Mouse (Mus musculus): ENCODE measurements around the gene Ssh3. TPM values are rescaled to one million over a fixed set of nuclear protein-coding genes. Genes with fewer than 3 reads are reported as not detected.
A peak's percentile ranks its signal among the peaks of the same experiment; 100 is the strongest.

Gene Ssh3
- polyA plus RNA-seq, 1 experiment from 2014 or later, result 21.2 TPM

- H3K9ac ChIP-seq (ENCODE audit: low read depth, low read length), result no peak overlapping the region
- H3K4me1 ChIP-seq (ENCODE audit: control insufficient read depth, insufficient read depth, low read depth, low read length), result peaks cover 35% of the 10 kb centered on the region
- no peak overlapping the region for H3K4me2 ChIP-seq (ENCODE audit: low read length)
- H3K36me3 ChIP-seq (ENCODE audit: control insufficient read depth, insufficient read depth, low read length), result no peaks in the 10 kb centered on the region
- no peak for ATAC-seq
- no peak overlapping the region for H3K4me3 ChIP-seq (ENCODE audit: low read length)
- H3K27me3 ChIP-seq (replicated peaks; ENCODE audit: control insufficient read depth, insufficient read depth, low read length), result no peaks in the 10 kb centered on the region
- no peaks in the 10 kb centered on the region for H3K9me3 ChIP-seq (ENCODE audit: control insufficient read depth, low read length)
- no peak overlapping the region for H3K27ac ChIP-seq (ENCODE audit: low read depth, low read length)
- WGBS, result 90% methylated on average over 17 of the region's 17 CpGs
These were observed 29.5 kb upstream of the Ssh3 start for GRCm38 (mm10) chr19:4298322-4299121.

GRCm38 (mm10) chr19:4297851-4298250, 28.9 kb upstream of the Ssh3 start:
- Histone ChIP-seq H3K4me3 (ENCODE audit: low read length) (no peak overlapping the region), H3K9me3 (ENCODE audit: control insufficient read depth, low read length) (no peaks in the 10 kb centered on the region), H3K27ac (ENCODE audit: low read depth, low read length) (no peak overlapping the region), H3K4me1 (ENCODE audit: control insufficient read depth, insufficient read depth, low read depth, low read length) (peaks cover 29% of the 10 kb centered on the region), H3K9ac (ENCODE audit: low read depth, low read length) (no peak overlapping the region), H3K36me3 (ENCODE audit: control insufficient read depth, insufficient read depth, low read length) (0 out of 2 replicates have a peak, but pooled peaks cover 2% of the 10 kb centered on the region), H3K4me2 (ENCODE audit: low read length) (no peak overlapping the region), H3K27me3 (replicated peaks; ENCODE audit: control insufficient read depth, insufficient read depth, low read length) (no peaks in the 10 kb centered on the region)
- WGBS, result 86% methylated on average over 5 of the region's 5 CpGs
- no peak for ATAC-seq

GRCm38 (mm10) chr19:4296611-4297010, 27.6 kb upstream of the Ssh3 start:
- Histone ChIP-seq H3K4me3 (ENCODE audit: low read length) (no peak overlapping the region), H3K4me2 (ENCODE audit: low read length) (no peak overlapping the region), H3K4me1 (ENCODE audit: control insufficient read depth, insufficient read depth, low read depth, low read length) (peaks cover 16% of the 10 kb centered on the region), H3K9ac (ENCODE audit: low read depth, low read length) (no peak overlapping the region), H3K27ac (ENCODE audit: low read depth, low read length) (no peak overlapping the region), H3K9me3 (ENCODE audit: control insufficient read depth, low read length) (no peaks in the 10 kb centered on the region), H3K27me3 (replicated peaks; ENCODE audit: control insufficient read depth, insufficient read depth, low read length) (no peaks in the 10 kb centered on the region), H3K36me3 (ENCODE audit: control insufficient read depth, insufficient read depth, low read length) (peaks cover 14% of the 10 kb centered on the region)
- ATAC-seq, result no peak
- 93% methylated on average over 2 of the region's 2 CpGs for WGBS

GRCm38 (mm10) chr19:4295391-4295790, 26.4 kb upstream of the Ssh3 start:
- ATAC-seq, result no peak
- H3K4me1 ChIP-seq (ENCODE audit: control insufficient read depth, insufficient read depth, low read depth, low read length), result peaks cover 5% of the 10 kb centered on the region
- peaks cover 25% of the 10 kb centered on the region for H3K36me3 ChIP-seq (ENCODE audit: control insufficient read depth, insufficient read depth, low read length)
- H3K27ac ChIP-seq (ENCODE audit: low read depth, low read length), result no peak overlapping the region
- H3K27me3 ChIP-seq (replicated peaks; ENCODE audit: control insufficient read depth, insufficient read depth, low read length), result no peaks in the 10 kb centered on the region
- no peaks in the 10 kb centered on the region for H3K9me3 ChIP-seq (ENCODE audit: control insufficient read depth, low read length)
- 95% methylated on average over 4 of the region's 4 CpGs for WGBS
- H3K4me2 ChIP-seq (ENCODE audit: low read length), result no peak overlapping the region
- no peak overlapping the region for H3K4me3 ChIP-seq (ENCODE audit: low read length)
- no peak overlapping the region for H3K9ac ChIP-seq (ENCODE audit: low read depth, low read length)

GRCm38 (mm10) chr19:4294381-4295097, 25.6 kb upstream of the Ssh3 start:
- ATAC-seq, result no peak

GRCm38 (mm10) chr19:4291161-4291560, 22.2 kb upstream of the Ssh3 start:
- 85% methylated on average over 11 of the region's 11 CpGs for WGBS
- no peaks in the 10 kb centered on the region for H3K9me3 ChIP-seq (ENCODE audit: control insufficient read depth, low read length)
- H3K9ac ChIP-seq (ENCODE audit: low read depth, low read length), result no peak overlapping the region
- H3K4me1 ChIP-seq (ENCODE audit: control insufficient read depth, insufficient read depth, low read depth, low read length), result no peaks in the 10 kb centered on the region
- peaks cover 57% of the 10 kb centered on the region for H3K36me3 ChIP-seq (ENCODE audit: control insufficient read depth, insufficient read depth, low read length)
- no peak overlapping the region for H3K4me2 ChIP-seq (ENCODE audit: low read length)
- no peaks in the 10 kb centered on the region for H3K27me3 ChIP-seq (replicated peaks; ENCODE audit: control insufficient read depth, insufficient read depth, low read length)
- H3K4me3 ChIP-seq (ENCODE audit: low read length), result no peak overlapping the region
- no peak overlapping the region for H3K27ac ChIP-seq (ENCODE audit: low read depth, low read length)
- no peak for ATAC-seq

More at GRCm38 (mm10) chr19:4294381-4295097, 25.6 kb upstream of the Ssh3 start:
- Histone ChIP-seq H3K4me3 (ENCODE audit: low read length) (no peak overlapping the region), H3K9ac (ENCODE audit: low read depth, low read length) (no peak overlapping the region), H3K9me3 (ENCODE audit: control insufficient read depth, low read length) (no peaks in the 10 kb centered on the region), H3K27me3 (replicated peaks; ENCODE audit: control insufficient read depth, insufficient read depth, low read length) (no peaks in the 10 kb centered on the region), H3K36me3 (ENCODE audit: control insufficient read depth, insufficient read depth, low read length) (peaks cover 34% of the 10 kb centered on the region), H3K4me2 (ENCODE audit: low read length) (no peak overlapping the region), H3K4me1 (ENCODE audit: control insufficient read depth, insufficient read depth, low read depth, low read length) (no peaks in the 10 kb centered on the region), H3K27ac (ENCODE audit: low read depth, low read length) (no peak overlapping the region)
- WGBS, result 69% methylated on average over 14 of the region's 14 CpGs

GRCm38 (mm10) chr19:4290749-4291148, 21.8 kb upstream of the Ssh3 start:
- no peaks in the 10 kb centered on the region for H3K9me3 ChIP-seq (ENCODE audit: control insufficient read depth, low read length)
- no peak for ATAC-seq
- no peak overlapping the region for H3K27ac ChIP-seq (ENCODE audit: low read depth, low read length)
- H3K36me3 ChIP-seq (ENCODE audit: control insufficient read depth, insufficient read depth, low read length), result peaks cover 62% of the 10 kb centered on the region
- no peaks in the 10 kb centered on the region for H3K27me3 ChIP-seq (replicated peaks; ENCODE audit: control insufficient read depth, insufficient read depth, low read length)
- no peak overlapping the region for H3K4me2 ChIP-seq (ENCODE audit: low read length)
- H3K4me3 ChIP-seq (ENCODE audit: low read length), result no peak overlapping the region
- H3K4me1 ChIP-seq (ENCODE audit: control insufficient read depth, insufficient read depth, low read depth, low read length), result no peaks in the 10 kb centered on the region
- 65% methylated on average over 15 of the region's 15 CpGs for WGBS
- no peak overlapping the region for H3K9ac ChIP-seq (ENCODE audit: low read depth, low read length)

- peak overlapping the region; percentile 75 for H3K4me2 ChIP-seq (ENCODE audit: low read length)
- no peak for ATAC-seq
- WGBS, result 47% methylated on average over 7 of the region's 7 CpGs
- H3K9me3 ChIP-seq (ENCODE audit: control insufficient read depth, low read length), result peaks cover 2% of the 10 kb centered on the region
- peak overlapping the region; percentile 91 for H3K9ac ChIP-seq (ENCODE audit: low read depth, low read length)
- no peaks in the 10 kb centered on the region for H3K27me3 ChIP-seq (replicated peaks; ENCODE audit: control insufficient read depth, insufficient read depth, low read length)
- peak overlapping the region; percentile 85 for H3K27ac ChIP-seq (ENCODE audit: low read depth, low read length)
- peaks cover 33% of the 10 kb centered on the region for H3K36me3 ChIP-seq (ENCODE audit: control insufficient read depth, insufficient read depth, low read length)
- H3K4me3 ChIP-seq (ENCODE audit: low read length), result peak overlapping the region; percentile 72
- peaks cover 17% of the 10 kb centered on the region for H3K4me1 ChIP-seq (ENCODE audit: control insufficient read depth, insufficient read depth, low read depth, low read length)
These were observed 14.7 kb upstream of the Ssh3 start for GRCm38 (mm10) chr19:4283653-4284052.

- Histone ChIP-seq H3K4me2 (ENCODE audit: low read length) (peak within 1 kb of the TSS; percentile 75), H3K4me3 (ENCODE audit: low read length) (peak within 1 kb of the TSS; percentile 72), H3K9ac (ENCODE audit: low read depth, low read length) (peak within 1 kb of the TSS; percentile 91), H3K27me3 (replicated peaks; ENCODE audit: control insufficient read depth, insufficient read depth, low read length) (no peaks in the 10 kb centered on the region), H3K4me1 (ENCODE audit: control insufficient read depth, insufficient read depth, low read depth, low read length) (peaks cover 17% of the 10 kb centered on the region), H3K9me3 (ENCODE audit: control insufficient read depth, low read length) (peaks cover 2% of the 10 kb centered on the region), H3K27ac (ENCODE audit: low read depth, low read length) (peak within 1 kb of the TSS; percentile 85), H3K36me3 (ENCODE audit: control insufficient read depth, insufficient read depth, low read length) (peaks cover 28% of the 10 kb centered on the region)
- peak; percentile 95 for ATAC-seq
- 0% methylated on average over 48 of the region's 50 CpGs for WGBS
These were observed 14.0 kb upstream of the Ssh3 start, which contains the start of gene Ankrd13d for GRCm38 (mm10) chr19:4282898-4283553. TSS of gene Ankrd13d (minus strand) at chr19:4283137.

All from hindbrain, embryonic 16.5 days (tissue).